Mouse (Mus musculus) thymus, adult 2 months (tissue): Measurements from ENCODE around the gene Ang.

Source experiments
- CTCF ChIP-seq: fragments of 200-500 bp; IDR thresholded peaks from 2 replicates; pipeline ENCODE4 v1.5.1; 2012; ENCODE audit warnings: mild to moderate bottlenecking, control low read depth, low read length, moderate library complexity, borderline replicate concordance; ENCODE audit not compliant: control insufficient read depth, poor library complexity, insufficient read depth; ENCODE audit errors: extremely low read depth
- POLR2A ChIP-seq: fragments of 200-500 bp; IDR thresholded peaks from 2 replicates; pipeline ENCODE4 v1.6.1; 2012; ENCODE audit warnings: mild to moderate bottlenecking, low read length, control low read depth, moderate library complexity; ENCODE audit not compliant: control insufficient read depth, poor library complexity, insufficient read depth; ENCODE audit errors: extremely low read depth

- TF ChIP-seq CTCF (no peak), POLR2A (no peak)
Observed at GRCm38 (mm10) chr14:51132372-51132771, 41.4 kb downstream of the Ang start.
